Mouse (Mus musculus) hindbrain, embryonic 12.5 days (tissue): ENCODE results near the gene Snx25. TPM values are rescaled to one million over a fixed set of nuclear protein-coding genes. Genes with fewer than 3 reads are reported as not detected.

Experiments
- ATAC-seq: fragments of 200-750 bp; cut with Nextera tagmentation; 2 replicates; pipeline ENCODE4 v1.8.0; 2017; ENCODE audit warnings: moderate TSS enrichment; ENCODE audit not compliant: low FRiP score
- H3K27ac ChIP-seq: fragments of 300-500 bp; sonication (generic); 2 replicates; pipeline ENCODE4 v1.5.1; 2016; ENCODE audit warnings: mild to moderate bottlenecking
- H3K27me3 ChIP-seq: fragments of 300-500 bp; sonication (generic); 2 replicates; pipeline ENCODE4 v1.6.1; 2016; ENCODE audit warnings: mild to moderate bottlenecking
- H3K36me3 ChIP-seq: fragments of 300-500 bp; sonication (generic); 2 replicates; pipeline ENCODE4 v1.6.1; 2016; ENCODE audit warnings: mild to moderate bottlenecking
- H3K4me1 ChIP-seq: fragments of 300-500 bp; sonication (generic); 2 replicates; pipeline ENCODE4 v1.6.1; 2016
- H3K4me2 ChIP-seq: fragments of 300-500 bp; sonication (generic); replicated peaks from 2 replicates; pipeline ENCODE4 v1.6.1; 2016; ENCODE audit warnings: mild to moderate bottlenecking
- H3K4me3 ChIP-seq: fragments of 300-500 bp; sonication (generic); 2 replicates; pipeline ENCODE4 v1.5.1; 2016; ENCODE audit warnings: mild to moderate bottlenecking
- H3K9ac ChIP-seq: fragments of 300-500 bp; sonication (generic); 2 replicates; pipeline ENCODE4 v1.6.1; 2016; ENCODE audit warnings: mild to moderate bottlenecking, moderate library complexity
- H3K9me3 ChIP-seq: fragments of 300-500 bp; sonication (generic); replicated peaks from 2 replicates; pipeline ENCODE4 v1.6.1; 2016; ENCODE audit warnings: mild to moderate bottlenecking
- WGBS: fragments of 180-500 bp; shearing (Covaris S2); methylation state at CpG from one replicate; pipeline ENCODE4 v1.1.7; 2016; 5-methylcytosine and 5-hydroxymethylcytosine counted together
- polyA plus RNA-seq: library from polyadenylated mRNA; unstranded; fragments of >200 nt; fragmentation: Nextera tagmentation; extraction: Ambion mirVana; gene quantifications from 2 replicates; pipeline ENCODE4 v1.2.1, GENCODE M21; 2016

Gene Snx25
- polyA plus RNA-seq, 1 experiment from 2014 or later = 5.9 TPM

- 6% methylated on average over 55 of the region's 55 CpGs for WGBS
- Histone ChIP-seq H3K27me3 (no peaks in the 10 kb centered on the region), H3K9ac (peak overlapping the region; percentile 79), H3K4me1 (peaks cover 10% of the 10 kb centered on the region), H3K4me2 (peak overlapping the region; percentile 82), H3K36me3 (peaks cover 11% of the 10 kb centered on the region), H3K27ac (peak overlapping the region; percentile 99), H3K9me3 (no peaks in the 10 kb centered on the region), H3K4me3 (peak overlapping the region; percentile 51)
- peak; percentile 99 for ATAC-seq
Observed at GRCm38 (mm10) chr8:45999784-46000705, 151.9 kb downstream of the Snx25 start.

GRCm38 (mm10) chr8:45999138-45999783, 152.7 kb downstream of the Snx25 start, which contains the start of gene Lrp2bp:
Gene Lrp2bp (plus strand): TSS chr8:45999303.
- Histone ChIP-seq H3K27me3 (no peaks in the 10 kb centered on the region), H3K27ac (peak within 1 kb of the TSS; percentile 99), H3K9me3 (no peaks in the 10 kb centered on the region), H3K4me3 (peak within 1 kb of the TSS; percentile 51), H3K4me1 (peaks cover 10% of the 10 kb centered on the region), H3K4me2 (peak within 1 kb of the TSS; percentile 82), H3K36me3 (peaks cover 11% of the 10 kb centered on the region), H3K9ac (peak within 1 kb of the TSS; percentile 79)
- no peak; the same call in 1 of the 2 replicates for ATAC-seq
- 3% methylated on average over 22 of the region's 22 CpGs for WGBS

- Histone ChIP-seq H3K9ac (no peak overlapping the region), H3K27ac (no peak overlapping the region), H3K36me3 (peaks cover 15% of the 10 kb centered on the region), H3K27me3 (no peaks in the 10 kb centered on the region), H3K4me2 (no peak overlapping the region), H3K4me1 (peaks cover 10% of the 10 kb centered on the region), H3K4me3 (no peak overlapping the region), H3K9me3 (no peaks in the 10 kb centered on the region)
- WGBS = 88% methylated on average over 2 of the region's 2 CpGs
- no peak for ATAC-seq
Observed at GRCm38 (mm10) chr8:45998228-45998627, 153.7 kb downstream of the Snx25 start.

- Histone ChIP-seq H3K27me3 (no peaks in the 10 kb centered on the region), H3K4me1 (peaks cover 9% of the 10 kb centered on the region), H3K27ac (no peak overlapping the region), H3K4me2 (no peak overlapping the region), H3K9me3 (no peaks in the 10 kb centered on the region), H3K4me3 (no peak overlapping the region), H3K36me3 (peaks cover 20% of the 10 kb centered on the region), H3K9ac (no peak overlapping the region)
- ATAC-seq = no peak
- 95% methylated on average over 3 of the region's 3 CpGs for WGBS
Observed at GRCm38 (mm10) chr8:45995576-45995975, 156.4 kb downstream of the Snx25 start.

- Histone ChIP-seq H3K27ac (no peak overlapping the region), H3K4me2 (no peak overlapping the region), H3K9ac (no peak overlapping the region), H3K36me3 (peaks cover 23% of the 10 kb centered on the region), H3K27me3 (no peaks in the 10 kb centered on the region), H3K4me1 (peaks cover 2% of the 10 kb centered on the region), H3K9me3 (no peaks in the 10 kb centered on the region), H3K4me3 (no peak overlapping the region)
- 84% methylated on average over 2 of the region's 2 CpGs for WGBS
- ATAC-seq = no peak
Observed at GRCm38 (mm10) chr8:45994111-45994510, 157.8 kb downstream of the Snx25 start.

GRCm38 (mm10) chr8:45990631-45991310, 161.2 kb downstream of the Snx25 start:
- Histone ChIP-seq H3K27ac (no peak overlapping the region), H3K4me3 (no peak overlapping the region), H3K4me2 (no peak overlapping the region), H3K9ac (no peak overlapping the region), H3K4me1 (no peaks in the 10 kb centered on the region), H3K27me3 (no peaks in the 10 kb centered on the region), H3K36me3 (peaks cover 25% of the 10 kb centered on the region), H3K9me3 (no peaks in the 10 kb centered on the region)
- no peak for ATAC-seq
- WGBS = 98% methylated on average over 4 of the region's 4 CpGs

- Histone ChIP-seq H3K4me2 (no peak overlapping the region), H3K36me3 (peaks cover 24% of the 10 kb centered on the region), H3K4me3 (no peak overlapping the region), H3K27me3 (no peaks in the 10 kb centered on the region), H3K4me1 (no peaks in the 10 kb centered on the region), H3K9me3 (no peaks in the 10 kb centered on the region), H3K9ac (no peak overlapping the region), H3K27ac (no peak overlapping the region)
- 64% methylated on average over 2 of the region's 2 CpGs for WGBS
- no peak for ATAC-seq
Observed at GRCm38 (mm10) chr8:45988189-45988588, 163.8 kb downstream of the Snx25 start.

- peaks cover 30% of the 10 kb centered on the region for H3K36me3 ChIP-seq
- ATAC-seq = no peak
- no peak overlapping the region for H3K4me2 ChIP-seq
- no peak overlapping the region for H3K9ac ChIP-seq
- no peaks in the 10 kb centered on the region for H3K27me3 ChIP-seq
- H3K27ac ChIP-seq = no peak overlapping the region
- H3K4me1 ChIP-seq = no peaks in the 10 kb centered on the region
- WGBS = 83% methylated on average over 3 of the region's 3 CpGs
- no peak overlapping the region for H3K4me3 ChIP-seq
- H3K9me3 ChIP-seq = no peaks in the 10 kb centered on the region
Observed at GRCm38 (mm10) chr8:45986665-45987064, 165.3 kb downstream of the Snx25 start.

Other genes starting within 250 kb of the Snx25 start
- gene Ccdc110, start 217.5 kb downstream of the Snx25 start, polyA plus RNA-seq = 0.21 TPM in 1 of 2 replicates, not detected in the other
- gene 1700029J07Rik, start 176.9 kb downstream of the Snx25 start, polyA plus RNA-seq = 4.8 and 5.5 TPM in 2 replicates
- 57.0 and 59.1 TPM in 2 replicates for gene Ufsp2, start 176.6 kb downstream of the Snx25 start, polyA plus RNA-seq
- 0.41 and 0.56 TPM in 2 replicates for gene Lrp2bp, start 152.9 kb downstream of the Snx25 start, polyA plus RNA-seq
- gene Ankrd37, start 146.5 kb downstream of the Snx25 start, polyA plus RNA-seq = 22.9 and 24.3 TPM in 2 replicates
- 26.3 and 28.7 TPM in 2 replicates for gene Cfap97, start 388 bp downstream of the Snx25 start, polyA plus RNA-seq
- gene Slc25a4, start 59.1 kb upstream of the Snx25 start, polyA plus RNA-seq = 561 and 574 TPM in 2 replicates
- gene Helt, start 142.5 kb upstream of the Snx25 start, polyA plus RNA-seq = 1.2 and 2.8 TPM in 2 replicates